Mouse (Mus musculus): ENCODE data around the gene Trim2.

Gene Trim2

DNA sequence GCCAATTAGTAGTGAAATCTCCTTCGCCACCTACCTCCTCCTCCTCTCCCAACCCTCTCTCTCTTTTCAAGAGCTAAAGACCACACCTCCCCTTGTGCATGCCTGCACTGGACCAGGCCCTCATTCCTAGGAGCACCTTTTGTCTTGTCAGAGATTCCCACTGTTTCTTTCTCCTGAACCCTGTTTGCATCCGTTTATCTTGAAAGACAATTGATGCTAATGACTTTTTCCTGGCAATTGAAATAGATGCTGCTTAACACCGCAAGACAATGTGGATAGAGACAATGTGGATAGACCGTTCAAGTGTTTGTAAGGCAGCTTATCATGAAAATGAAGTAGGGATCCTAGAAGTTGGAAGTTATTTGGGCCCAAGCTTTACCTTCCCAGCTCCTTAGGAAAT is 125.0 kb downstream of the Trim2 start:
- no peak for DNase-seq

GRCm38 (mm10) chr3:84181102-84181501 is 125.6 kb downstream of the Trim2 start:
- DNase-seq, result no peak

GRCm38 (mm10) chr3:84180304-84180703 is 126.4 kb downstream of the Trim2 start:
- no peak for DNase-seq

DNA sequence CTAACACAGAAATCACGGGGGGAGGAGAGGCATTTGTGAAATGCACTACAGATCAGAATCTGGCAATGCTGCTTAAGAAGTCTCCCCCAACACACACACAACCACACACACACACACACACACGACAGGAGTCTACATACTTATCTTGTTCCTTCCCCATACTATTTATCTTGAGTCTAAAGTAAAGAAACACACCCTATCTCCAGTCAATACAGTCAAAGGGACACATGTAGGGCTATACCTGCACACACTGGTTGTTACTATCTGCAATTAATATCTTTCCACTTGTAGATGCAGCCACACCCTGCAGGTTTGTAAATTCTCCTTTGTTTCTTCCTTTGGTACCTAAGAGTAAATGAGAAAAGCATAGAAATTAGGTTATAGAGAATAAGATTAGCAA is 128.8 kb downstream of the Trim2 start:
- no peak for DNase-seq

DNA sequence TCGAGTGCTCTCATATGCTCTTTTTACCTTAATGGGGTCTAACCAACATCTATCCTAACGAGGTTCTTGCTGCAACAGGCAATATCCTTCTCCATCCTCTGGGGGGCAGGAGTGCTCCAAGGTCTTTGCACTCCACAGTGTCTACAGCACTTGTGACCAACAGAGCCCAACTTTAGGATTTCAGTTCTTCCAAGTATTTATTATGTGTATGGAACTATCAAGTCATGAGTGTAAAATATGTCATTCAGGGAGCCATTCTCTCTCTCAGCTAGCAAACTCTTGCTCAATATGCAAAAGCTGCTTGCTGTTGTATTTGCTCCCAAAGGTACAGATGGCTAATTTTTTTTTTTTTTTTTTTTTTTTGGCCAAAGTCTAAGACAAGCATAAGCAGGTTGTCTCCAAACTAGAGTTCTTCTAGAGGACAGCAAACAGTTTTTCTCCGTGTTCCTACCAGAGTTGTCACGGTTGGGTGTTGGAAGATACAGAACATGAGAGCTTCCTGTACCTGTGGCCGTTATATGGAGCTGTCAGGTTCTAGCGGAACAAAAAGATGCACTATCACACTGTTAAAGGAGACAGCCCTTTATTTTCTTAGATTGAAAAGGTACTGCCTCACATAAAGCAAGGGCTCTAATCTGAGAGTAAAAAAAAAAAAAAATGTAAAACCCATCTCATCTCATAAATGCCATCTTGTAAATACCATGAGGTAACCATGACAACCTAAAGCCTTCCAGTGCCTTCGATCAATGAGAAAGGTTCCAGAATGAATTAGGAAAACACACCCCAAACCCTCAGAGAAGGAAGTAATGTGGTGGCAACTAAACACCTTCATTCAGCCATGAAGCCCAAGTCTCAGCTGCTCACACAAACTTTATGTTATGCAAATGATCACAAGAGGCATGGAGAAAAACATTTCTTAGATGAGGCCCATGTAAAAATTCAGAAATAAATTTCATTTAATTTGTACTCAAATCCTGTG is 131.1 kb downstream of the Trim2 start:
- peak; percentile 77 to 79 for DNase-seq

DNA sequence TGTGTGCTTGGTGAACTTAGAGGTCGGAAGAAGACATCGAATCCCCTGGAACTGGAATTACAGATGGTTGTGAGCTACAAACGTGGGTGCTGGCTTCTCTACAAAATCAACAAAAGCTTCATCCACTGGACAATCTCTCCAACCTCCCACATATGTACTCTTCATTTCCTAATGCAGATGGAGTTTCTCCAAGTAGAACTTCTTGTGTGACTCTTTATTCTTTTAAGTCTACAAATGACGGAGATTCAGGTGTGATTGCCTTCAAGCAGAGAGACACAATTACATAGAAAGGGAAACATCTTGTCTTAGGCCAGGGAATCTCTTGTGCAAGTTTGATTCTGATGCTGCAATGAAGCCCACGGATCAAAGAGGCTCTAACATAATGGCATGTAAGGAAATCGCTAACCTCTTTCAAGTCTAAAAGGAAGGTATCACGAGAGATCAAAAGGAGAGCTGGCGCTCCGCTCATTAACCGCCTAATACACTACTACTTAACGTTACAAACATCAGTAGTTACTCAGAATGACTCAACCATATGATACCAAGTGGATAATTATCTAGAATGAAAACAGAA is 133.0 kb downstream of the Trim2 start, which contains the start of gene Gm6525:
Gene Gm6525, plus strand, starts transcription at position 524 of the 574 bp plus-strand sequence.
- DNase-seq, result no peak

GRCm38 (mm10) chr3:84172406-84172805 is 134.3 kb downstream of the Trim2 start:
- DNase-seq, result no peak

- no peak for DNase-seq
Measured at GRCm38 (mm10) chr3:84169393-84170005, 137.2 kb downstream of the Trim2 start.

- DNase-seq, result no peak
Measured at GRCm38 (mm10) chr3:84168943-84169342, 137.7 kb downstream of the Trim2 start.

- no peak for DNase-seq
Measured at GRCm38 (mm10) chr3:84166073-84166472, 140.6 kb downstream of the Trim2 start.

GRCm38 (mm10) chr3:84165391-84165790 is 141.3 kb downstream of the Trim2 start:
- DNase-seq, result no peak

DNA sequence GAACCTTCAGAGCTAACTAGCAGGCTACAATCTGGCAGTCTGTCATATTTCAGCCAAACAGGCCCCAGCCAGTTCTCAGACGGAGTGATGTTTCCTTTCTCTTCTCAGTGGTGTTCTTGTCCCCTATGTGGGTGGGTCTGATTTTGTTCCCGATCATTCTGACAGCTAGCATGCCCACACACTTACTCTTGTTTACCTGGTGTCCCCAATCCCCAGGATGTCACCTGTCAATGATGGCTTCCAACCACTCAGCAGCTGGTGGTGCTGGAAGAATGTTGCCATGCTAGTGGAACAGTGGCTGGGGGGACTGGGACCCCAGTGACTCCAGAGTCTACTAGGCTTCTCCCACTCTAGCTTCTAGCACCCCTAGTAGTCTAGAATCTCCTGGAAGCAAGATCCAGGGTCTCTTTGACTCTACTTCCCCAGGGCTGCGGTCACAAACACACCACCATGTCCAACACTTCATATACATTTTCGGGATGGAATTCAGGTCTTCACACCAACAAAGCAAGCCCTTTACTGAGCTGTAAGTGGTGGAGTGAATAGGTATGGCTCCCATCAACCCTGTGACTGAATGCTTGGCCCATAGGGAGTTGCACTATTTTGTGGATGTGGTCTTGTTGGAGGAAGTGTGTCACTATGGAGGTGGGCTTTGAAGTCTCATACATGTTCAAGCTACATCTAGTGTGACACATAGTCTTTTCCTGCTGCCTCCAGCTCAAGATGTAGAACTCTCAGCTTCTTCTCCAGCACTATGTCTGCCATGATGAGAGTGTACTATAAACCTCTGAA is 148.9 kb downstream of the Trim2 start:
- no peak for DNase-seq

- DNase-seq, result no peak
Measured at GRCm38 (mm10) chr3:84157011-84157410, 149.7 kb downstream of the Trim2 start.

DNA sequence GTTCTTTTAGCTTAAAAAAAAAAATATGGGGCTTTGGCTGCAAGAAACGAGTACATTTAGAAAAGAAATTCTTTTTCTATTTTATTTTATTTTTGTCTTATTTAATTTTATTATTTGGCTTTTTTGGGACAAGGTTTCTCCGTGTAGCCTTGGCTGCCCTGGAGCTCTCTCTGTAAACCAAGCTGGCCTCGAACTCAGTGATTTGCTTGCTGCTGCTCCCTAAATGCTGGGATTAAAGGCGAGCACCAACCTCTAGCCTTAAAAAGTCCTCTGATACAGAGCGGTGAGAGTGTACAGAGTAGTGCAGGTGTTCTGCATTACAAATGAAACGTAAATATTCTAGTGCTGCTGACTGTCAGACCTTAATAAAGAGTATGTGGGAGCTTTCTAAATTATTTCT is 150.6 kb downstream of the Trim2 start:
- no peak for DNase-seq

- DNase-seq, result peak; percentile 99 to 100
Measured at GRCm38 (mm10) chr3:84155558-84156006, 151.1 kb downstream of the Trim2 start, which contains the start of gene Mnd1. TSS of gene Mnd1 (minus strand) at chr3:84155786.

DNA sequence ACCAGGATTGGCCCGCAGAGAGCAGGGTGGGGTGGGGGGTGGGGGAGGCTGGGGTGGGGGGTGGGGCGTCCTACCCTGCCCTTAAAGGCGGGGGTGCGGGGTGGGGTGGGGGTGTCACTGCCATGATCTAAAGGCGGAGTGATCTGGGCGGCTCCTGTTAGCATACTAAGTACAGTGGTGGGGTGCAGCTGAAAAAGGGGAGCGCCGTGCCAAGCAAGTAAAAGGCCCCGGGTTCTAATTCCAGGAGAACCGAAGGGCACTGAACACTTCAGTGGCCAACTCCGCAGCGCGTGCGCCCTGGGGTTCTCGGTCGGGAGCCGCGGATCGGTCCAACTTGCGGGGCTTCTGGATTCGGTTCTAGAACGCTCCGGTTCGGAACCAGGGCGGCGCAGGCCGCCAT is 151.5 kb downstream of the Trim2 start:
- no peak for DNase-seq

DNA sequence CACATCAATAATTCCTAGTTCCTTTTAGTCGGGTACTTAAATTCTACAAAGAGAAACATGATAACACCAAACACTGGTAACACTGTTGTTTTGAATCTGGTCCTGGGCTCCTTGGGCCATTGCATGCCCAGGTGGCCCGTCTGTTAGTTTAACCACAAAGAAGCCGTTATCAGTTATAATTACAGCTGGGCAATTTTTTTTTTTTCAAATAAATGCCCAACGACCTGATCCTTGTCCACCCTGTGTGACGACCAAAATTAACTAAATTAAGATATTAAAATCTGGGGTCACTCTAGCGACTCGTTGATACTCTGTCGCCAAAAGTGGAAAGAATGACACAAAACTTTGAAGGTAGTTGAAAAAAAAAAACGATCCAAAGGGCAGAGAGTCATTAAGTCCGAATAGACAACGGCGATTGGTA is 151.9 kb downstream of the Trim2 start:
- no peak for DNase-seq

- DNase-seq, result no peak
Measured at GRCm38 (mm10) chr3:84149831-84150230, 156.8 kb downstream of the Trim2 start.

- no peak for DNase-seq
Measured at GRCm38 (mm10) chr3:84140947-84141346, 165.7 kb downstream of the Trim2 start.

GRCm38 (mm10) chr3:84136509-84136908 is 170.2 kb downstream of the Trim2 start:
- no peak for DNase-seq

DNA sequence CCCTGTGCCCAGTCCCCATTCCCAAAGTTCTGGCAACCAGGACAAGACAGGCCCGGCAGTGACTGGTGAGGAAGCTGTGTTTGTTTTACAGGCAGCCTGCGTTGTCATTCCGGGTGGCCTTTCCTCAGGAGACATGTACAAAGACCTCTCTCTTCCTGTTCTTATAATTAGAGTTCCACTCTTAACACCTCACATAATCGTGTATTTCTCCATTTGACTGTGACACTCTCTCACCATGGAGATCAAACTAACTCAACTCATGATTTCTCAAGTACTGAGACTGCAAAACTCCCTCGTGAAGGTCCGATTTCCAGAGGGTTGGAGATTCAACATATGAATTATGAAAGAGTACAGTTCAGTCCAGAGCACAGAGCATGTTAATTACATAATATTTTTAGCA is 170.7 kb downstream of the Trim2 start:
- DNase-seq, result no peak

DNA sequence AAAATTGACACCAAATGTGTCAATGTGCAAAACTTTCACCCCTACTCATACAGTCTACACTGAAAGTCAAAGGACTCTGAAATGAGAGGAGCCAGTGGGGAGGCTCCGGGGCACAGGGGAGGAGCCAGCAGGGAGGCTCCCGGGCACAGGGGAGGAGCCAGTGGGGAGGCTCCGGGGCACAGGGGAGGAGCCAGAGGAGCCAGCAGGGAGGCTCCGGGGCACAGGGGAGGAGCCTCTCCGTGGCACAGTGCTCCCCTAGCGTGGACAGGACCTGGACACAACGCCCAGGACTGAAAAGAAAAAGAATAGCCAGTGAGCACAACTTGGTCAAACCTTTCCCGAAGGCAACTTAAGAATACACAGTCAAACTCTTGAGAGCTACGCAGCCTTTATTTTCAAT is 171.3 kb downstream of the Trim2 start:
- DNase-seq, result no peak

GRCm38 (mm10) chr3:84131369-84131768 is 175.3 kb downstream of the Trim2 start:
- no peak for DNase-seq
